Mouse (Mus musculus): ENCODE measurements around the gene Rgs16. TPM values are rescaled to one million over a fixed set of nuclear protein-coding genes. Genes with fewer than 3 reads are reported as not detected.
A peak's percentile ranks its signal among the peaks of the same experiment; 100 is the strongest.

Rgs16 gene
- polyA plus RNA-seq, 1 experiment from 2014 or later = 24.0 TPM

DNA sequence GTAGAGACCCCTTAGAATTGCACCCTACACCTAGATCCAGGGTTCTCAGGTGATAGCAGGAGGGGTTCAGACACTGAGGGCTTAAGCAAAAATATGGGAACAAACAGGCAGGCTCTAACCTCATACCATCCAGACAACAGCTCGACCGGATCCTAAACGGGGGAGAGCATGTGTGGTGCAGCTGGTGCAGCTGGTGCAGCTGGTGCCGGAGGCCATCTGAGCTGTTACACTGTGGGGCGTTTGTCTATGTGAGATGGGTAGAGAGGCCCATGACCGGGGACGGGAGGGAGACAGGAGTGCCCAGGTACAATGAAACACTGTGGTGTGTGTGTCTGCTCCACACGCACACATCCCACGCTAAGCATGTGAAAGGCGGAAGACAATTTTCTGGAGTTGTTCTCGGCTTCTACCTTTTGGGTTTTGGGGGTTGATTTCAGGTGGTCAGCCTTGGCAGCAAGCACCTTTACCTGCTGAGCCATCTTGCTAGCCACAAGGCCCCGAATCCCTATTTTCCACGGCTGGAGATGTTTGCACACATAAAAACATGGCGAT, 6.0 kb downstream of the Rgs16 start:
- Histone ChIP-seq H3K4me1 (peaks cover 53% of the 10 kb centered on the region), H3K27me3 (replicated peaks) (no peaks in the 10 kb centered on the region), H3K27ac (no peak overlapping the region), H3K9ac (no peak overlapping the region), H3K36me3 (replicated peaks) (no peaks in the 10 kb centered on the region), H3K9me3 (no peaks in the 10 kb centered on the region), H3K4me3 (no peak overlapping the region), H3K4me2 (no peak overlapping the region)
- 69% methylated on average over 14 of the region's 14 CpGs for WGBS
- no peak; the same call in 1 of the 2 replicates for ATAC-seq (replicated peaks)

DNA sequence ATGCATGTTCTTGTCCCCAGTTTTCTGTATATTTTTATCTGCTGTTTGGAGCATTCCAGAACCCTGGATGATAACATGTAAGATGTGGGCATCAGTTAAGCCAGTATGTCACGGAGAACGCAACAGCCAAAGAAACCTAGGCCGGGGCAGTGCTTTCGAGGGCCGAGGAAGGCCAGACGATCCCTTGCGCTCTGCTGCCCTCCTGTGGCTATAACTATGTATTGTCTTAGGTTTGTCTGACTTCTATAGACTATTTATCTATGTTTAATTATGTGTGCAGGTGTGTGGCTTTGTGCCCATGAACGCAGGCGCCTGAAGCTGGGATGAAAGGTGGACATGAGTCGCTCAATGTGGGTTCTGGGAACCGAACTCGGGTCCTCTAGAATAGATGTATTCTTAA, 6.6 kb downstream of the Rgs16 start:
- no peak for ATAC-seq (replicated peaks)
- no peak overlapping the region for H3K27ac ChIP-seq
- H3K4me3 ChIP-seq = no peak overlapping the region
- no peaks in the 10 kb centered on the region for H3K27me3 ChIP-seq (replicated peaks)
- H3K4me2 ChIP-seq = no peak overlapping the region
- peaks cover 53% of the 10 kb centered on the region for H3K4me1 ChIP-seq
- WGBS = 3% methylated on average over 12 of the region's 12 CpGs
- H3K9ac ChIP-seq = no peak overlapping the region
- H3K36me3 ChIP-seq (replicated peaks) = no peaks in the 10 kb centered on the region
- H3K9me3 ChIP-seq = no peaks in the 10 kb centered on the region

DNA sequence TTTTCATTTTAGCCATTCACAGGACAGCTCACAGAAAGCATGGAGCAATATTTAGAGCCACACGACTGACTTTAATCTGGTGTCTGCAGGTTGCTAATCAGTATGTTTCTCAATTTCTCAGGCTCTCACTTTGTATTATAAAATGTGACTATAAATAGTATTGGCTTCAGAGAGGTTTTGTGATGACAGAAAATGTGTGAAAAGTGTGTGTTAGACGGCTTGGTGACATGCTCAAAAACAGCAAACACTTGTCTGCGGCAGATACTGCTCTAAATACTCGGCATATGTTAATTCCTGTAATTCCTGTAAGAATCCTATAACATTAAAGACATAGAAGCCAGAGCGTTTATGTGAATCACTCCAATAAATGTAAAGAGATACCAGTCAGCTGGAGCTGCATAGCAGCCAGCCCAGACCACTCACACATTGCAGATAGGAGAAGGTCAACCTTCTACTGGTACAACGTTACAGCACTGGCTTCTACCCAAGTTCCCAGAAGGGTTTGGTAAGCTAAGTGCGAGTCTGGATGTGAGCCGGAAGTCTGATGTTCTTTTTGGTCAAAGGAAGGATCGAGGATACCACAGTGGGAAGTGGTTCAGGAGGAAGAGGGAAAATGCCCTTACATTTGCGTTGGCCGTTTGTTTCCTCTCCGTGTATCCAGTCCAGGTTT, 7.8 kb downstream of the Rgs16 start:
- Histone ChIP-seq H3K4me1 (peaks cover 53% of the 10 kb centered on the region), H3K27ac (no peak overlapping the region), H3K4me2 (no peak overlapping the region), H3K36me3 (replicated peaks) (no peaks in the 10 kb centered on the region), H3K4me3 (no peak overlapping the region), H3K9ac (no peak overlapping the region), H3K27me3 (replicated peaks) (no peaks in the 10 kb centered on the region), H3K9me3 (no peaks in the 10 kb centered on the region)
- WGBS = 71% methylated on average over 12 of the region's 12 CpGs
- no peak for ATAC-seq (replicated peaks)

DNA sequence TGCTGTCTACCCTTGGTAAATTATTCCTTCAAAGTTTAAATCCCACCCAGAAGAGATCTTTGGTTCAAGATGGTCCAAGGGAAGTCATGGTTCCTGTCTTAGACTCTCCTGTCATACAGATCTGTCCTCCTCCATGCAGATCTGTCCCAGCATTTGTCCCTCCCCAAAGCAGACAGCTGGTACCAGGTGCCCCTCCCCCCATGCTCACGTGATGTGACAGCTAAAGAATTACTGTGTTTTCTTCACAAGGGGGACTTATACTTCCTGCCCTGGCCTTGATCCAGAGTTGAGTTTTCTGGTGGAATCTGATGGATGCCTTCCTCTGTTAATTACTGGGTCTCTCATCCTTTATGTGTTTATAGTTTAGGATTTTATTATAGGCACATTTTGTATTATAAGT, 8.4 kb downstream of the Rgs16 start:
- Histone ChIP-seq H3K4me2 (peak overlapping the region; percentile 57; the same call in 1 of the 2 replicates), H3K4me1 (peaks cover 48% of the 10 kb centered on the region), H3K9ac (no peak overlapping the region), H3K9me3 (no peaks in the 10 kb centered on the region), H3K4me3 (no peak overlapping the region), H3K27ac (peak overlapping the region; percentile 90; the same call in 1 of the 2 replicates), H3K27me3 (replicated peaks) (no peaks in the 10 kb centered on the region), H3K36me3 (replicated peaks) (peaks cover under 1% of the 10 kb centered on the region; the same call in 1 of the 2 replicates)
- 0% methylated on average over 1 of the region's 1 CpGs for WGBS
- no peak for ATAC-seq (replicated peaks)

DNA sequence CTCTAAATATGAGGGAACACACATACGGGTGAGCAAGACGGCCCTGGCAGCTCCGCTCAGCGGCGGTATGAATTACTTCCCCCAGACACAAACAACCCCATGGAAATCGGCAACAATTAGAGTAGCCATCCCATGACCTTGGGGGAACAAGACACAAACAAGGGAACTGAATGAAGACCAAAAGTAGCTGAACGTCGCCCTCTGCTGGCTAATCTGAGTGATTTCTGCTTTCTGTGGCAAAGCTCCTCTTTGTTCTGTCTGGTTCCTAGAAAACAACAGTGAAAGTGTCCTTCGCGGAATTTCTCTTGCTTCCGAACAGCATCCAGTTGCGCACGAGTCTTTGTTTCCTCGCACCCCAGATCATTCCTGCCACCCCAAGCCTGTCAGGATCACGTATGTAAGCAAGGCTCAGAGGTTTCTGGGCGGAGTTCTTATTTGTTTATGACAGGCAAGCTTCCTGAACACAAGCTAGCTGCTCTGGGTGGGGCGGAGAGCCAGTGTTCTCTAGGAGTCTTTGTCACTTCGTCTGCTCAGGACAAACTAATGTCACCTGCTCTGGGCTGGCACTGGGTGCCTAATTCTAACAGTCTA, 9.2 kb downstream of the Rgs16 start, which contains the start of gene Rnasel:
TSS of gene Rnasel (plus strand) at position 216 of the 591 bp plus-strand sequence.
- Histone ChIP-seq H3K27ac (peak within 1 kb of the TSS; percentile 90), H3K27me3 (replicated peaks) (no peaks in the 10 kb centered on the region), H3K4me2 (peak within 1 kb of the TSS; percentile 57), H3K4me3 (peak within 1 kb of the TSS; percentile 49), H3K9me3 (no peaks in the 10 kb centered on the region), H3K4me1 (peaks cover 42% of the 10 kb centered on the region), H3K36me3 (replicated peaks) (peaks cover 8% of the 10 kb centered on the region; the same call in 1 of the 2 replicates), H3K9ac (peak within 1 kb of the TSS; percentile 82)
- 2% methylated on average over 18 of the region's 18 CpGs for WGBS
- ATAC-seq (replicated peaks) = peak; percentile 70

DNA sequence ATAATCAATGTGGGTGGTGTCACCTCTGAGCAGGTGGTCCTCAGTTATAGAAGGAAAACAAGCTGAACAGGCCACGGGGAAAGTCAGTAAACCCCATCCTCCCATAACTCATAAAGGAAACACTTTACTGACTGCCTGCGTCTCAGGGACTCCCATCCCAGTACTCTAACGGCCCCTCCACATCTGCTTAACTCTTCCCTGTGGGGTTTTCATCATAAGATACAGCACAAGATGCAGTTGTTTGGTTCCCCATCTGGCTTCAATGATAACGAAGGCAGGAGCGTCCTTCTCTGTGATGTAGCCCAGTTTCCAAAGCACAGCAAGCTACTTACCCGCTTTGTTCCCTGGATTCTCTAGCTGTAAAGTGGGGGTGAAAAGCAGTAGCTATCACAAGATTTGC, 9.9 kb downstream of the Rgs16 start:
- peak overlapping the region; percentile 90 for H3K27ac ChIP-seq
- ATAC-seq (replicated peaks) = 0 out of 2 replicates have a peak, but pooled peaks have one; percentile 6
- H3K9me3 ChIP-seq = no peaks in the 10 kb centered on the region
- WGBS = 28% methylated on average over 6 of the region's 6 CpGs
- H3K36me3 ChIP-seq (replicated peaks) = peaks cover 10% of the 10 kb centered on the region; the same call in 1 of the 2 replicates
- H3K4me2 ChIP-seq = peak overlapping the region; percentile 57
- peak overlapping the region; percentile 82 for H3K9ac ChIP-seq
- H3K4me1 ChIP-seq = peaks cover 39% of the 10 kb centered on the region
- peak overlapping the region; percentile 49 for H3K4me3 ChIP-seq
- no peaks in the 10 kb centered on the region for H3K27me3 ChIP-seq (replicated peaks)

DNA sequence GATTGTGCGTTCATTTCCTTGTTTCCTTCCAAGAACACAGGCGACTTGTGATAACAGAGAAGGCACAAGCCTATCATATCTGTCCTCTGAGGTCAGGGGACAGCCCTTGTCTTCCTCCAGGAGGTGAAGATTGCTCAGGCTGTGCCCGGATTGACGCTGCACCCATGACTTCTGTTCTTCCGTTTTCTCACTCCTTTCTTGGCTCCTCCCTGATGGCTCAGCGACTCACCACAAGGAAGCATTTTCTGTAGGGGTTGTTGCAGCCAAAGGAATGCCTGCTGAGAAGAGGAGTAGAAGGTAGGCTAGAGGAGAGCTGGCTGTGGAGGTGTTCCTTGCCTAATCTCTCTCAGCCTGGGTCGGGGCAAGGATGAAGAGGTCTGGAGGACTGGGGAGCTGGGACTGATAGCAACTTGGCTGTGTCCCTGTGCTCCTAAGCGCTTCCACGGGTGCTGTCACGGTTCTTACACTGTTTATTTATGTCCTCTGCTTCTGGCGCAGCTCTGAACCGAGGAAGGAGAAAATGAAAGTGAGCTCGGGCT, 11.7 kb downstream of the Rgs16 start:
- Histone ChIP-seq H3K36me3 (replicated peaks) (peaks cover 14% of the 10 kb centered on the region; the same call in 1 of the 2 replicates), H3K4me1 (peaks cover 39% of the 10 kb centered on the region), H3K9ac (no peak overlapping the region; the same call in 1 of the 2 replicates), H3K9me3 (no peaks in the 10 kb centered on the region), H3K27ac (peak overlapping the region; percentile 45; the same call in 1 of the 2 replicates), H3K27me3 (replicated peaks) (no peaks in the 10 kb centered on the region), H3K4me3 (peak overlapping the region; percentile 8), H3K4me2 (peak overlapping the region; percentile 30)
- 58% methylated on average over 13 of the region's 13 CpGs for WGBS
- ATAC-seq (replicated peaks) = no peak

DNA sequence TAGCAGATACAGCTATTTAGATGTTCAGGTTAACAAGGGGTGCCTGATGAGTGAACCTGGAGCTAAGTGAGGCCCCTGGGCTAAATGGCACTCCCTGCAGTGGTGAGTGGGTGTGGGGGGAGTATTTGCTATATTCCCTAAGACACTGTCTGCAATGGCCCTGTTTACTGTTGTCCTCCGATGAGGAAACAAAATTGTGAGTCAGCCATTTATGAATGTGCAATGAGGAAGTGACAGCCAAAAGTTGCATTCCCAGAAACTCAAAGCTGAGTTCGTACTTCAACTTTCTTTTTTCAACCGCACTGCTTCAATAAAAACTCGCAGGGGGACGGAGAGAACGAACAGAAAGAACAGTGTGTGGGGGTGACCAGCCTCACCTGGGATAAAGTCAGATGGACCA, 12.4 kb downstream of the Rgs16 start:
- ATAC-seq (replicated peaks) = no peak
- no peaks in the 10 kb centered on the region for H3K27me3 ChIP-seq (replicated peaks)
- 90% methylated on average over 6 of the region's 6 CpGs for WGBS
- H3K9me3 ChIP-seq = no peaks in the 10 kb centered on the region
- H3K4me1 ChIP-seq = peaks cover 36% of the 10 kb centered on the region
- no peak overlapping the region for H3K4me3 ChIP-seq
- peak overlapping the region; percentile 30; the same call in 1 of the 2 replicates for H3K4me2 ChIP-seq
- no peak overlapping the region for H3K9ac ChIP-seq
- H3K27ac ChIP-seq = no peak overlapping the region
- peaks cover 14% of the 10 kb centered on the region; the same call in 1 of the 2 replicates for H3K36me3 ChIP-seq (replicated peaks)

DNA sequence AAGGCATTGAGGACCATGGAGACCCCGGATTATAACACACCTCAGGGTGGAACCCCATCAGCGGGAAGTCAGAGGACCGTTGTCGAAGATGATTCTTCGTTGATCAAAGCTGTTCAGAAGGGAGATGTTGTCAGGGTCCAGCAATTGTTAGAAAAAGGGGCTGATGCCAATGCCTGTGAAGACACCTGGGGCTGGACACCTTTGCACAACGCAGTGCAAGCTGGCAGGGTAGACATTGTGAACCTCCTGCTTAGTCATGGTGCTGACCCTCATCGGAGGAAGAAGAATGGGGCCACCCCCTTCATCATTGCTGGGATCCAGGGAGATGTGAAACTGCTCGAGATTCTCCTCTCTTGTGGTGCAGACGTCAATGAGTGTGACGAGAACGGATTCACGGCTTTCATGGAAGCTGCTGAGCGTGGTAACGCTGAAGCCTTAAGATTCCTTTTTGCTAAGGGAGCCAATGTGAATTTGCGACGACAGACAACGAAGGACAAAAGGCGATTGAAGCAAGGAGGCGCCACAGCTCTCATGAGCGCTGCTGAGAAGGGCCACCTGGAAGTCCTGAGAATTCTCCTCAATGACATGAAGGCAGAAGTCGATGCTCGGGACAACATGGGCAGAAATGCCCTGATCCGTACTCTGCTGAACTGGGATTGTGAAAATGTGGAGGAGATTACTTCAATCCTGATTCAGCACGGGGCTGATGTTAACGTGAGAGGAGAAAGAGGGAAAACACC, 13.7 kb downstream of the Rgs16 start:
- Histone ChIP-seq H3K4me2 (no peak overlapping the region), H3K27me3 (replicated peaks) (no peaks in the 10 kb centered on the region), H3K36me3 (replicated peaks) (peaks cover 19% of the 10 kb centered on the region; the same call in 1 of the 2 replicates), H3K4me1 (peaks cover 27% of the 10 kb centered on the region), H3K27ac (no peak overlapping the region), H3K9me3 (no peaks in the 10 kb centered on the region), H3K4me3 (no peak overlapping the region), H3K9ac (no peak overlapping the region)
- ATAC-seq (replicated peaks) = no peak
- WGBS = 81% methylated on average over 25 of the region's 25 CpGs

DNA sequence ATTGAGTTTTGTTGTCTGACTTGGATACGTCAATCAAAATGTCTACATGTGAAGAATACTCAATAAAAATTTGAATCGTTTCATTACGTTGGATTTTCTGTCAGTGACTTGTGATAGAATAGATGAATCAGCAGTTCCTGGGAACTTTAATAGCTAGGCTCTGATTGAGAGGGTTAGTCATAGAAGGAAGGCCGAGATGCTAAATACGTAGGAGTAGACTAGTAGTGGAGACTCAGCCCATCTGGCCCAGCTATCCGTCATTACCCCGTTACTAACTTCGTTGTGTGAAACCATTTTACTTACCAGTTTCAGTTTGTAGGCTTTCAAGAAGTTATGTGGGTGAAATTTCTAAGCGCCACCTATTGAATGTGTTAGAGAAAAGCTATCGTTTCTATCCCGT, 24.0 kb downstream of the Rgs16 start:
- Histone ChIP-seq H3K36me3 (replicated peaks) (peaks cover 5% of the 10 kb centered on the region; the same call in 1 of the 2 replicates), H3K4me3 (no peak overlapping the region), H3K4me1 (no peaks in the 10 kb centered on the region), H3K9me3 (no peaks in the 10 kb centered on the region), H3K9ac (no peak overlapping the region), H3K27me3 (replicated peaks) (no peaks in the 10 kb centered on the region), H3K4me2 (no peak overlapping the region), H3K27ac (no peak overlapping the region)
- WGBS = 91% methylated on average over 11 of the region's 11 CpGs
- ATAC-seq (replicated peaks) = no peak

DNA sequence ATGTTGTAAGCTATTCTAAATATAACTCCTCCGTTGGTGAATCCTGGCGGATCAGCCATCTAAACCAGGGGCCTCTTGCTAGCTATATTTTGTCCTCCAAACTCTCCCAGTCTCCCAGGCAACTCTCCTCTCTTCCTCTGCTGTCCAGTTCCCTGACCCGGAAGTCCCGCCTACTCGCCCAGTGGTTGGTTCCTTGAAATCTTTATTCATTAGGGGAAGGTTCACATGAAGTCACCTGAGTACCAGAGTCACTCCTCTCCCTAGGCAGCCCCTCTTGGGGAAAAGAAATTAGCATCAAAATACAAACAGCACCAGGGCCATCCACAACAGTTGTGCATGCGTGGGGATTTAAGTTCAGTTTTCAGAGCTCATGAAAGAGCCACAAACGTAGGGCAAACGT, 26.1 kb downstream of the Rgs16 start:
- Histone ChIP-seq H3K27me3 (replicated peaks) (no peaks in the 10 kb centered on the region), H3K4me1 (no peaks in the 10 kb centered on the region), H3K36me3 (replicated peaks) (no peaks in the 10 kb centered on the region), H3K9ac (no peak overlapping the region), H3K9me3 (no peaks in the 10 kb centered on the region), H3K4me3 (no peak overlapping the region), H3K4me2 (no peak overlapping the region), H3K27ac (no peak overlapping the region)
- WGBS = 44% methylated on average over 8 of the region's 8 CpGs
- no peak for ATAC-seq (replicated peaks)

DNA sequence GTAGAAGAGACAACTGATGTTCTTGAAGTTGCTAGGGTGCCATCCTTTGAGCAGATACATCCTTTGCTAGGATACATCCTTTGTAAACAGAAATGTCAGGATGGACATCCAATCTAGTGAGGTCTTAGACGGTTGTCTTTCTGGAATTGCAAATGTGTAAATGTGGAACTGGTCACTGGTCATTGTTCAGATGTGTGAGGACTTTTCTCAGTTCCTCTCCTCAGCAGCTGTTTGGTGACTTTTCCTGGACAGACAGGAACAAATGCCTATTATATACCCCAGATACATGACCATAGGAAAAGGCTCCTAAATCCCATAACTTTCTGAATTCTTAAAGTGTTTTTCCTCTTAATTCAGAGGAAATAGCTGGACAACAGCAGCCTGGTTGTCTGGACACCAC, 27.1 kb downstream of the Rgs16 start:
- Histone ChIP-seq H3K9me3 (no peaks in the 10 kb centered on the region), H3K4me1 (no peaks in the 10 kb centered on the region), H3K4me3 (no peak overlapping the region), H3K4me2 (no peak overlapping the region), H3K27me3 (replicated peaks) (no peaks in the 10 kb centered on the region), H3K36me3 (replicated peaks) (no peaks in the 10 kb centered on the region), H3K27ac (no peak overlapping the region), H3K9ac (no peak overlapping the region)
- 97% methylated on average over 1 of the region's 1 CpGs for WGBS
- ATAC-seq (replicated peaks) = no peak
